Mouse (Mus musculus) midbrain, embryonic 13.5 days (tissue): ENCODE data around the gene Mms19. TPM values are rescaled to one million over a fixed set of nuclear protein-coding genes. Genes with fewer than 3 reads are reported as not detected.

Source experiments
- ATAC-seq: fragments of 200-750 bp; cut with Nextera tagmentation; 2 replicates; pipeline ENCODE4 v1.8.0; 2017; ENCODE audit warnings: mild to moderate bottlenecking, moderate TSS enrichment, moderate library complexity
- H3K27ac ChIP-seq: fragments of 300-500 bp; sonication (generic); 2 replicates; pipeline ENCODE4 v1.5.1; 2015; ENCODE audit warnings: inconsistent platforms, mild to moderate bottlenecking, moderate library complexity
- H3K27me3 ChIP-seq: fragments of 300-500 bp; sonication (generic); 2 replicates; pipeline ENCODE4 v1.6.1; 2015; ENCODE audit warnings: mild to moderate bottlenecking, inconsistent platforms
- H3K36me3 ChIP-seq: fragments of 300-500 bp; sonication (generic); 2 replicates; pipeline ENCODE4 v1.6.1; 2015; ENCODE audit warnings: mild to moderate bottlenecking, inconsistent platforms
- H3K4me1 ChIP-seq: fragments of 300-500 bp; sonication (generic); replicated peaks from 2 replicates; pipeline ENCODE4 v1.6.1; 2015; ENCODE audit warnings: inconsistent platforms
- H3K4me2 ChIP-seq: fragments of 300-500 bp; sonication (generic); replicated peaks from 2 replicates; pipeline ENCODE4 v1.6.1; 2015; ENCODE audit warnings: moderate library complexity, mild to moderate bottlenecking, inconsistent platforms
- H3K4me3 ChIP-seq: fragments of 300-500 bp; sonication (generic); replicated peaks from 2 replicates; pipeline ENCODE4 v1.5.1; 2015; ENCODE audit warnings: mild to moderate bottlenecking, inconsistent platforms
- H3K9ac ChIP-seq: fragments of 300-500 bp; sonication (generic); replicated peaks from 2 replicates; pipeline ENCODE4 v1.6.1; 2015; ENCODE audit warnings: mild to moderate bottlenecking, inconsistent platforms
- H3K9me3 ChIP-seq: fragments of 300-500 bp; sonication (generic); 2 replicates; pipeline ENCODE4 v1.6.1; 2016; ENCODE audit warnings: mild to moderate bottlenecking, inconsistent platforms
- WGBS: fragments of 180-500 bp; shearing (Covaris S2); methylation state at CpG from one replicate; pipeline ENCODE4 v1.1.7; 2015; 5-methylcytosine and 5-hydroxymethylcytosine counted together
- polyA plus RNA-seq: library from polyadenylated mRNA; unstranded; fragments of >200 nt; fragmentation: Nextera tagmentation; extraction: Ambion mirVana; gene quantifications from 2 replicates; pipeline ENCODE4 v1.2.1, GENCODE M21; 2015

Mms19 gene
- polyA plus RNA-seq, 1 experiment from 2014 or later, result 32.4 TPM

GRCm38 (mm10) chr19:42010436-42010835 is 29.5 kb upstream of the Mms19 start:
- Histone ChIP-seq H3K4me1 (no peaks in the 10 kb centered on the region), H3K4me3 (no peak overlapping the region), H3K36me3 (no peaks in the 10 kb centered on the region), H3K4me2 (no peak overlapping the region), H3K27me3 (no peaks in the 10 kb centered on the region), H3K9me3 (no peaks in the 10 kb centered on the region), H3K27ac (no peak overlapping the region), H3K9ac (no peak overlapping the region)
- ATAC-seq, result no peak
- WGBS, result 44% methylated on average over 4 of the region's 4 CpGs

- ATAC-seq, result no peak
- Histone ChIP-seq H3K9ac (no peak overlapping the region), H3K36me3 (no peaks in the 10 kb centered on the region), H3K27me3 (no peaks in the 10 kb centered on the region), H3K4me3 (no peak overlapping the region), H3K4me1 (no peaks in the 10 kb centered on the region), H3K27ac (no peak overlapping the region), H3K4me2 (no peak overlapping the region), H3K9me3 (no peaks in the 10 kb centered on the region)
- WGBS, result 76% methylated on average over 7 of the region's 7 CpGs
These were observed 28.1 kb upstream of the Mms19 start for GRCm38 (mm10) chr19:42009067-42009466.

- no peak overlapping the region for H3K4me3 ChIP-seq
- ATAC-seq, result no peak
- H3K9ac ChIP-seq, result no peak overlapping the region
- H3K27ac ChIP-seq, result no peak overlapping the region
- no peaks in the 10 kb centered on the region for H3K9me3 ChIP-seq
- H3K4me1 ChIP-seq, result no peaks in the 10 kb centered on the region
- no peak overlapping the region for H3K4me2 ChIP-seq
- H3K36me3 ChIP-seq, result no peaks in the 10 kb centered on the region
- 72% methylated on average over 3 of the region's 3 CpGs for whole genome bisulfite sequencing
- H3K27me3 ChIP-seq, result no peaks in the 10 kb centered on the region
These were observed 27.6 kb upstream of the Mms19 start for GRCm38 (mm10) chr19:42008586-42008985.

GRCm38 (mm10) chr19:42006568-42006967 is 25.6 kb upstream of the Mms19 start:
- no peak overlapping the region for H3K4me2 ChIP-seq

GRCm38 (mm10) chr19:42005616-42006015 is 24.7 kb upstream of the Mms19 start:
- no peak overlapping the region for H3K27ac ChIP-seq
- 80% methylated on average over 3 of the region's 3 CpGs for WGBS
- ATAC-seq, result no peak
- H3K4me3 ChIP-seq, result no peak overlapping the region
- no peaks in the 10 kb centered on the region for H3K27me3 ChIP-seq
- no peaks in the 10 kb centered on the region for H3K4me1 ChIP-seq
- no peaks in the 10 kb centered on the region for H3K36me3 ChIP-seq
- H3K9me3 ChIP-seq, result no peaks in the 10 kb centered on the region
- no peak overlapping the region for H3K9ac ChIP-seq
- H3K4me2 ChIP-seq, result no peak overlapping the region

More at GRCm38 (mm10) chr19:42006568-42006967, 25.6 kb upstream of the Mms19 start:
- H3K9ac ChIP-seq, result no peak overlapping the region
- ATAC-seq, result no peak
- no peaks in the 10 kb centered on the region for H3K36me3 ChIP-seq
- H3K4me1 ChIP-seq, result no peaks in the 10 kb centered on the region
- no peaks in the 10 kb centered on the region for H3K27me3 ChIP-seq
- H3K4me3 ChIP-seq, result no peak overlapping the region
- no peak overlapping the region for H3K27ac ChIP-seq
- WGBS, result 75% methylated on average over 8 of the region's 8 CpGs
- no peaks in the 10 kb centered on the region for H3K9me3 ChIP-seq

GRCm38 (mm10) chr19:42004258-42004657 is 23.3 kb upstream of the Mms19 start:
- H3K36me3 ChIP-seq, result no peaks in the 10 kb centered on the region
- no peaks in the 10 kb centered on the region for H3K27me3 ChIP-seq
- H3K9ac ChIP-seq, result no peak overlapping the region
- no peak for ATAC-seq
- no peak overlapping the region for H3K4me3 ChIP-seq
- no peaks in the 10 kb centered on the region for H3K9me3 ChIP-seq
- no peak overlapping the region for H3K4me2 ChIP-seq
- H3K27ac ChIP-seq, result no peak overlapping the region
- 81% methylated on average over 6 of the region's 6 CpGs for WGBS
- H3K4me1 ChIP-seq, result no peaks in the 10 kb centered on the region

- Histone ChIP-seq H3K4me3 (no peak overlapping the region), H3K36me3 (no peaks in the 10 kb centered on the region), H3K9me3 (no peaks in the 10 kb centered on the region), H3K27me3 (no peaks in the 10 kb centered on the region), H3K4me1 (no peaks in the 10 kb centered on the region), H3K4me2 (no peak overlapping the region), H3K27ac (no peak overlapping the region), H3K9ac (no peak overlapping the region)
- 94% methylated on average over 12 of the region's 12 CpGs for WGBS
- no peak for ATAC-seq
These were observed 20.5 kb upstream of the Mms19 start for GRCm38 (mm10) chr19:42001253-42001980.

- Histone ChIP-seq H3K9me3 (no peaks in the 10 kb centered on the region), H3K36me3 (no peaks in the 10 kb centered on the region), H3K4me1 (0 out of 2 replicates have a peak, but pooled peaks cover 4% of the 10 kb centered on the region), H3K4me3 (no peak overlapping the region), H3K27me3 (no peaks in the 10 kb centered on the region), H3K27ac (no peak overlapping the region), H3K4me2 (no peak overlapping the region), H3K9ac (no peak overlapping the region)
- WGBS, result 72% methylated on average over 4 of the region's 4 CpGs
- ATAC-seq, result no peak
These were observed 19.5 kb upstream of the Mms19 start for GRCm38 (mm10) chr19:42000446-42000958.

- WGBS, result 87% methylated on average over 4 of the region's 4 CpGs
- no peaks in the 10 kb centered on the region for H3K36me3 ChIP-seq
- no peaks in the 10 kb centered on the region for H3K27me3 ChIP-seq
- H3K27ac ChIP-seq, result no peak overlapping the region
- no peak overlapping the region for H3K9ac ChIP-seq
- no peak overlapping the region for H3K4me2 ChIP-seq
- H3K4me1 ChIP-seq, result 0 out of 2 replicates have a peak, but pooled peaks cover 7% of the 10 kb centered on the region
- no peak for ATAC-seq
- H3K9me3 ChIP-seq, result no peaks in the 10 kb centered on the region
- no peak overlapping the region for H3K4me3 ChIP-seq
These were observed 18.8 kb upstream of the Mms19 start for GRCm38 (mm10) chr19:41999688-42000283.

- no peak overlapping the region for H3K9ac ChIP-seq
- no peaks in the 10 kb centered on the region for H3K36me3 ChIP-seq
- H3K4me1 ChIP-seq, result 0 out of 2 replicates have a peak, but pooled peaks cover 7% of the 10 kb centered on the region
- no peaks in the 10 kb centered on the region for H3K9me3 ChIP-seq
- ATAC-seq, result no peak
- no peak overlapping the region for H3K4me2 ChIP-seq
- no peak overlapping the region for H3K27ac ChIP-seq
- no peak overlapping the region for H3K4me3 ChIP-seq
- 94% methylated on average over 9 of the region's 9 CpGs for WGBS
- no peaks in the 10 kb centered on the region for H3K27me3 ChIP-seq
These were observed 18.0 kb upstream of the Mms19 start for GRCm38 (mm10) chr19:41998770-41999548.

GRCm38 (mm10) chr19:41997090-41997489 is 16.1 kb upstream of the Mms19 start:
- H3K36me3 ChIP-seq, result no peaks in the 10 kb centered on the region
- WGBS, result 94% methylated on average over 10 of the region's 10 CpGs
- no peak overlapping the region for H3K27ac ChIP-seq
- no peaks in the 10 kb centered on the region for H3K27me3 ChIP-seq
- H3K4me3 ChIP-seq, result no peak overlapping the region
- no peaks in the 10 kb centered on the region for H3K9me3 ChIP-seq
- H3K4me2 ChIP-seq, result no peak overlapping the region
- 0 out of 2 replicates have a peak, but pooled peaks cover 7% of the 10 kb centered on the region for H3K4me1 ChIP-seq
- H3K9ac ChIP-seq, result no peak overlapping the region
- ATAC-seq, result no peak

GRCm38 (mm10) chr19:41995483-41995882 is 14.5 kb upstream of the Mms19 start:
- Histone ChIP-seq H3K36me3 (no peaks in the 10 kb centered on the region), H3K4me2 (no peak overlapping the region)

More at GRCm38 (mm10) chr19:41995483-41995882, 14.5 kb upstream of the Mms19 start:
- WGBS, result 45% methylated on average over 1 of the region's 1 CpGs
- Histone ChIP-seq H3K27me3 (no peaks in the 10 kb centered on the region), H3K4me3 (no peak overlapping the region), H3K27ac (no peak overlapping the region), H3K9me3 (no peaks in the 10 kb centered on the region), H3K4me1 (0 out of 2 replicates have a peak, but pooled peaks cover 7% of the 10 kb centered on the region), H3K9ac (no peak overlapping the region)
- no peak for ATAC-seq
